Mouse (Mus musculus): Measurements from ENCODE around the gene Nptn.
"Not testable (repeated sequence)": the region's sequence is repeated elsewhere in the genome, so short reads cannot be mapped to it uniquely, and the experiment has no call there.

Nptn gene

DNA sequence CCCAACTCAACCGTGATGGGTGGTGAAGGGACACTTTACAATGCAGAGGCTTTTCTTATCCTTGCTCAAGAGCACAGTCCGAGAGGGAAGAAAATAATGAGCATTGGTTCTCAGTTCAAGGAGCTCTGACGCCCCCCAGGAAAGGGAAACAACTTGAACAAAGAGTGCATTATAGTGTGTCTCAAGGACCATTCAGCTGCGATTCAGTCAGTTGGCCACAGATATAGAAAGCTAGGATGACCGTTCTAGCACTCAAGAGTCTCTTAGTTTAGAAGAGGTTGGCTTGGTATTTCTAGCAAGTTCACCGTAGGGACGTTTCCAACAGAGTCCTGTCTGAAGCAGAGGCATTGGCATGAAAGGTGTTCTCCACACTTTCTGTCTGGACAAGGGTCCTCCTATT lies 25.4 kb upstream of the Nptn start:
- in situ Hi-C loops (cut with MboI; ENCODE audit: unreplicated experiment in 2 of 2) = loop anchor here in 1 of 2 experiments (25.0 kb wide), 1 partner anchor 1431 kb away; no protein-coding TSS in a partner anchor

DNA sequence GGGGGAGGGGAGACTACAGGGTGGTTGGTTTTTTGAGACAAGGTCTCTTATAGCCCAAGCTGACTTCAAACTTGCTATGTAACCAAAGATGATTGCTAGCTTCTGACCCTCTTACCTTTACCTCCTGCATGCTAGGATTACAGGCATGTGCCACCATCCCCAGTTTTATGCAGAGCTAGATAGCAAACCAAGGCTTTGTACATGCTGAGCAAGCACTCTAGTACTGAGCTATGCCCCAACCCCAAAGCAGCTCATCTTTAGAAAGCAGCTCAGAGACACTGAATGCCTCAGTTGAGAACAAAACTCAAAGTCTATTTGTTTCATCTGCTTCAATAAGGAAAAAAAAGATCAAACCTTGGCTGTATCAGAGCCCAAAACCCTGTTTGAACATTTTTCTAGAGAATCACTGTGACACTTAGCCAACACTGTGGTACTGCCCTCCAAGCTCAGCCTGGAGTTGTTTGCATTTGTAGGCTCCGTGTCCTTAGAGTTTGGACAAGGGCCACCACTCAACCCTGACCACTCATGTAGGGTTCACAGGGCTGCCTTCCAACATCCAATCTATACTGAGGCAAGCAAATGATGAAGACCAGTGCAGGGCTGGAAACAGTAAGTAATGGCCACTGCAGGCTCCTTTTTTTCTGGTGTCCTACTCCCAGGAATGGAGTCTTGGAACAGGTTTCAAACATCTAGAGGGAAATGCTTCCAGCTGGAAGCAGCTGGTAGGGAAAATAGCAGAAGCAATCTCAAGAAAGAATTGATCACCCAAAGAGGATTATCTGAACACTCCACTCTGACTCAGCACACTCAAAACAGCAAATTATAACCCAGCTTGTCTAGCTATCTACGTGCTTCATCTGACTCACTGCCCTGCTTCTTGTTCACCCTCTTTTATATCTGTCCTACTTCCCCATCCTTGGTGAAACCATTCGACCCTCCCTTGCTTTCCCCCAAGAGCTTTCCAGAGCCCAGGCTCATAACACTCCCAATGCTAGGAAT lies 24.3 kb upstream of the Nptn start:
- in situ Hi-C loops (cut with MboI; ENCODE audit: unreplicated experiment in 2 of 2) = loop anchor here in 1 of 2 experiments (25.0 kb wide), 1 partner anchor 1430 kb away; no protein-coding TSS in a partner anchor

DNA sequence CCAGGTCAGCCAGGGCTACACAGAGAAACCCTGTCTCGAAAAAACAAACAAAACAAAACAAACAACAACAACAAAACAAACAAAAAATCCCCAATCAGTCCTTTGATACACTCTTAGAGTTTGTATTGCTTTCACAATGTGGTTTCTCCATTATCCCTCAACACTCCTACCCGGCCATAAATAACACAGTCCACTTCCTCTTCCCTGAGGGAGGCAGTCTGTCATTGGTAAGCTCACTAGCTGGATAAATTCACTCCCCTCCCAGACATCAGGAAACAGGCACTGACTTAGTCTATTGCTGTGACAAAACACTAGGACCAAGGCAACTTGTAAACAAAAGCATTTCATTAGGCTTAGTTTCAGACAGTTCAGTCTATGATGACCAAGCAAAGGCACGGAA lies 21.8 kb upstream of the Nptn start:
- in situ Hi-C loops (cut with MboI; ENCODE audit: unreplicated experiment in 2 of 2) = loop anchor here in 1 of 2 experiments (25.0 kb wide), 1 partner anchor 1427 kb away; no protein-coding TSS in a partner anchor

DNA sequence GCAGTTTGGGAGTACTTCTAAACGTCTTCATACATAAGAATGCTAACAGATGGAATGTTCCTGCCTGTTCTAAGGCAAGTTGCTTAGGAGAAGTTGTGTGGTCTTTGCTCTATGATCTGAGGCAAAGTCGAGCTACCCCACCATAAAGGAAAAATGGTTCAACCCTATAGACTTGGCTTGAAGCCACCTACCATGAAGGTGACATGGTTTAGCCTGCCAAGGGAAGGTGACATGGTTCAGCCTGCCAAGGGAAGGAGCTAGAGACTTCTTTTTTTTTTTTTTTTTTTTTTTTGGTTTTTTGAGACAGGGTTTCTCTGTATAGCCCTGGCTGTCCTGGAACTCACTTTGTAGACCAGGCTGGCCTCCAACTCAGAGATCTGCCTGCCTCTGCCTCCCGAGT lies 16.1 kb upstream of the Nptn start:
- in situ Hi-C loops (cut with MboI; ENCODE audit: unreplicated experiment in 2 of 2) = loop anchor here in 1 of 2 experiments (25.0 kb wide), 1 partner anchor 1421 kb away; no protein-coding TSS in a partner anchor

DNA sequence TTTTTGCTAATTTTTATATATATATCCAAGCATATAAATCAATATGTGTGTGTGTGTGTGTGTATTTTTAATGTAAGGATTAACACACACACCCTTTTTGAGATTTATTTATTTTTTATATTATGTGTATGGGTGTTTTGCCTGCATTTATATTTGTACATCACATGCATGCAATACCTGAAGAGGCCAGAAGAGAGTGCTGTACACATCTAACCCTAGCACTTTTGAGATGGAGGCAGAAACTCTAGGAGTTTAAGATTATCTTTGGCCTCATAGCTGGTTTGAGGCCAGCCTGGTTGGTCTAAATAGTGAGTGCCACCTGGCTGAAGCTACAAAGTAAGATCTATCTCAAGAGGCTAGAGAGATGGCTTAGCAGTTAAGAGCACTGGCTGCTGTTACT lies 14.4 kb upstream of the Nptn start:
- in situ Hi-C loops (cut with MboI; ENCODE audit: unreplicated experiment in 2 of 2) = loop anchor here in 1 of 2 experiments (25.0 kb wide), 1 partner anchor 1420 kb away; no protein-coding TSS in a partner anchor

DNA sequence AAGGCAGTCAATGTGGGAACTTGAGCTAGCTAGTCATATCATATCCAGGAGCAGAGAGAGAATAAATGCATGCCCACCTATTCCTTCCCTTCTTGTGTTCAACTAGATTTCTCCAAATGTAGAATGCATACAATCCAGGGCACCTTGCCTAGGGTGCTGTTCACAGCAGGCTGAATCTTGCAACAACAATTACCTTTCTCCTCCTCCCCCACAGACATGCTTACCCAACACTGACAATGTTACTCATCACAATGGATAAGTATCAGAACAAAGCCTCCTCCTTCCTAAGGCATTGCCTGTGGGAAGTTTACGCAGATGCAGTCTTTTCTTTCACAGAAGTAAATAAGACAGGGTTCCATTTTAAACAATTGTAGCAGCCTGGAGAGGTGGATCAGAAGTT lies 11.0 kb upstream of the Nptn start:
- in situ Hi-C loops (cut with MboI; ENCODE audit: unreplicated experiment in 2 of 2) = loop anchor here in 1 of 2 experiments (10.0 to 25.0 kb wide), 3 partner anchors 304 to 1416 kb away; no protein-coding TSS in a partner anchor

DNA sequence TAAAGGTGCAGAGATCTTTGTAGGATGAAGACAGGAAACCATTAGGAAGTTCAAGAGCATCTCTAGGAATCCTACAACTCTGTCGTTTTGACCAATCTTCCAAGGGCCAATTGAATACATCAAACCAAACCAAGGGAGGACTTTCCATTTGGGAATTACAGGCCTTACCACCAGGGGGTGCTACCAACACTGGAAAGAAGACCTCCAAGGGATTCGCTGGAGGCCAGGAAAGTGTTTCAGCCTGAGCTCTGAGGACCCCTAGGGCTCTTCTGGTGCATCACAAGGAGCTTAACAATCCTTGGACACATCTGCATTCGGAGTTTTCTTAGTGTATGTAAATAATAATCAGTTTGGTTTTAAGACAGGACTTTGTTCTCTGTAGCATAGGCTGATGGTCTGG lies 3.4 kb upstream of the Nptn start:
- in situ Hi-C loops (cut with MboI; ENCODE audit: unreplicated experiment in 2 of 2) = loop anchor here (5.0 to 10.0 kb wide), 4 partner anchors 74 to 346 kb away; no protein-coding TSS in a partner anchor

DNA sequence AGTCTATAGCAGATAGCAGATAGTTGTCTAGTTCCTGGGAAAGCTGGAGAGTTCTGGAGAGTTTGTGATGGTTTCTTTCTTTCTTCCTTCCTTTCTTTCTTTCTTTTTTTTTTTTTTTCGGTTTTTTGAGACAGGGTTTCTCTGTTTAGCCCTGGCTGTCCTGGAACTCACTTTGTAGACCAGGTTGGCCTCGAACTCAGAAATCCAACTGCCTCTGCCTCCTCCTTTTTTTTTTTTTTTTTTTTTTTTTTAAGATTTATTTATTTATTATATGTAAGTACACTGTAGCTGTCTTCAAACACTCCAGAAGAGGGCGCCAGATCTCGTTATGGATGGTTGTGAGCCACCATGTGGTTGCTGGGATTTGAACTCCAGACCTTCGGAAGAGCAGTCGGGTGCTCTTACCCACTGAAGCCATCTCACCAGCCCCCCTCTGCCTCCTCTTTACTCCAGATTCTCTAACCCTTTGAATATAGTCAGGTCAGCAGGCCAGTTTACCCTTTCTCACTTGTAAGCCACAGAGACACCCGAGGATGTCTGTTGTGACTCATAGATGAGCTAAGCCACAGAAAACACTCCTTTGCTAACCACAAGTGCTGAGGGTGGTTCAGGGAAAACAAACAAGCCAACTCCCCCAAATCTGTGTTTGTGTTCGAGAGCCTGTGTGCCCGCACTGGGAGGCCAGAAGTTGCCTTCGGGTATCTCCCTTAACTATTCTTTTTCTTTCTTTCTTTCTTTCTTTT lies 1.4 kb upstream of the Nptn start:
- in situ Hi-C loops (cut with MboI; ENCODE audit: unreplicated experiment in 2 of 2) = not testable (repeated sequence)

DNA sequence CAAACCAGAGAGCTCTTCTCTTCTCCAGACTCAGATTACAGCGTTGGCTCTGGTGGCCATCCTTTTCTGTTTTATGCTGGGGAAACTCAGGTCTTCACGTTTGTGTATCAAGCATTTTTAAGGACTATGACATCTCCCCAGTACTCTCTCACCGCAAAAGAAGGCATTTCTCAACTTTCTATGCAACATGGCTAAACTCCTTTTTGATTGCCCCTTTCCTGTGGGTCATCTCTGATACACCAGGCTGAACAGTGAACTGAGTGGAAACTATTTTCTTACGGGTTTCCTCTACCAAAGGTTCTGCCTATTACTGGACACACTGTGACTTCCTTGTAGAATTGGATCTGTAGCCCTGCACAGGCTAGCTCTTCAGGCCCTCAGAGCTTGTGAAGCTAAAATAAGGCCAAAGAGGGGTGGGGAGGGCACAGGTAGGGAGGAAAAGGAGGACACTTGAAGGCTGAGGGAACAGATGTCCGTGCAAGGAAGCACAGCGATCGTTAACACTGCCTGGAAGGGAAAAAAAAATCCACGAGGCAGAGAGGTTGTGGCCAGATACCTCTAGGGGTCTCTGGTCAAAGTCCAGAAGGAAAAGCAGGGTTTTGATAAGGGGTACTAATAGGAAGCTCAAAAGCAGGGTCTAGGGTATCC lies 633 bp upstream of the Nptn start:
- in situ Hi-C loops (cut with MboI; ENCODE audit: unreplicated experiment in 2 of 2) = no loop called here

DNA sequence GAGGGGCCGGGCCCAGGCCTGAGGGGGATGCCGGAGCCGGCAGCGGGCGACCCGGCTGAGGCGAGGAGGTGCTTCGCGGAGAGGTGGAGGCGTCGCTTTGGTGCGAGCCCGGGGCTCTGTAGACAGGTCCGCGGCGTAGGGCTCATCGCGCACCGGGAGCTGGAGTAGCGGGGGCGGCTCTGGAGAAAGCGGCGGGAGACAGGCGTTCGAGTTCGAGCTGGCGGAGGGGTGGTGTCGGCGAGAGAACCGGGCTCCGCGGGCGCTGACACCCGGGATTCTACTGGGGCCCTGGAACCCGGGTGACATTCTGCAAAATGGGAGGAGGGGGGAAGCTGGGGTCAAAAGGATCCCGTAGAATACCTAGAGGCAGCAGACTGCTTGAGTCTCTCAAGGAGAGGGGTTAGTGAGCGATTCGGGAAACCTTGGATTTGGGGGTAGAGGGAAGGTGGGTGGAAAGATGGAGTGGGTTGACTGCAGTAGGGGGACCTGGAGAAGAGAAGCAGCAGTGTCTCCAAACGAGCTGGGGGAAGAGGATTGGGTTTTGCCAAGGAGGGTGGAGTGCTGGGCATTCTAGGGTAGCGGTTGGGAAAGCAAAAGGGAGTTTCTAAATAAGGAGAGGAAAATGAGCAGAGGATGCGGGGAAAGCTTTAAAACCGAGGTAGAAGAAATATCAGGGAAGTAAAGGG lies 684 bp downstream of the Nptn start:
- in situ Hi-C loops (cut with MboI; ENCODE audit: unreplicated experiment in 2 of 2) = no loop called here

DNA sequence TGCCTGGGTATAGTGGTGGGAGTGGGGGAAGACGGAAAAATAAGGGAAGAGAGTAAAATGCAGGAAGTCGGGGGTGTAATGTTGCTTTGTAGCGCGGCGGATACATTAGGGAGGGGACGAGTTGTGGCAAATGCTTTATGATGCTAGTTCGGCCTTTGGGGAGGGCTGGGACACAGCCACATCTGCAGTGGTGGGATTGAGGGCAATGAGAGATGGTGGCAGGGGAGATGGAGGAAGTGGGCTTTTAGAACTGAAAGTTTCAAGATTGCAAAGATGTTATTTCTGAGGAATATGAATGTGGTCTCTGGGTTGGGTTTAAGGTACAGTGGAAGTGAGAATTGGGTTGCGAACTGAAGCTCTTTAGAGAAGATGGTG lies 1.2 kb downstream of the Nptn start:
- in situ Hi-C loops (cut with MboI; ENCODE audit: unreplicated experiment in 2 of 2) = no loop called here

DNA sequence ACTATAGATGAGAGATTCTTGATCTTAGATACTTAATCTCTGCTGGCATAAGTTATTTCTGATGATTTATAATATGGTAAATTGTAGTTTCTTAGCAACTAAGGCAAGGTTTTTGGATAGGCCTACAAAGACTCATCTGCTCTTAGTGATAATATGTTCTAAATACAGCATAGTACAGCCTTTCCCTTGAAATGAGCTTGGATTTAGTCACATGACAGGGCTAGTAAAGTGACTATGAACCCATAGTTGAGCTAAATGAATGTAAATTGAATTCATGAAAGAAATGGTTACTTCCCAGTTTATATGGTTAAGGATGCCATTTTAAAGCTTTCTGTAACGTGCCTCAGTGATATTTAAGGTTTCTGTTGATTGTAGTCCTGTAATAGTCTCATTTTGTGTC lies 2.3 kb downstream of the Nptn start:
- in situ Hi-C loops (cut with MboI; ENCODE audit: unreplicated experiment in 2 of 2) = no loop called here

DNA sequence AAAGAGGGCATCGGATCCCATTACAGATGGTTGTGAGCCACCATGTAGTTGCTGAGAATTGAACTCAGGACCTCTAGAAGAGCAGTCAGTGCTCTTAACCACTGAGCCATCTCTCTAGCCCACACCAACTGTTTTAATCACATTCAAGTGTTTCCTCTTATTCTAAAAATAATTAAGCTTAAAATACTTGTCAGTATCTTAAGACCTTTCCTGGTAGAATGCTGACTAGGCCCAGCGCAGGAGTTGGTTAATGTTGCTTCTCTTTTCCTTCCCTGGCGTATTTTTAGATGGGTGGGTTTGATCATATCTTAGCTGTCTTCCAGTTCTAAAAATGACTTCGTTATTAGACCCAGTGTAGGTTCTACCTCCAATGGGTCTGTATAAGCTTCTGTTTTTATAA lies 6.6 kb downstream of the Nptn start:
- in situ Hi-C loops (cut with MboI; ENCODE audit: unreplicated experiment in 2 of 2) = no loop called here

DNA sequence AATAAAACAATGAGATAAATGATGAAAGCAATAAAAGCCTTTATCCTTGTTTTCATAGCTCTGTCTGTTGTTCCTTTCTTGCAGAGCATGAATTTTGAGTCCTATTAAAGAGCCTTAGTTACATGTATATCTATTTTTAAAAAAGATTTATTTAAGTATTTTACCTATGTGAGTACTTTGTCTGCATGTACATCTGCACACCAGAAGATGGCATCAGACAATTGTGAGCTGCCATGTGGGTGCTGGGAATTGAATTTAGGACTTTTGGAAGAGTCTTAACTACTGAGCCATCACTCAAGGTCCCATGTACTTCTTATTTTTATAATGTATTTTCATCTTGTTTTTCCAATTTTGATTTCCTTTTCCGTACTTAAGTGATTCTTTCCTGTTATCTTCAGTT lies 13.3 kb downstream of the Nptn start:
- in situ Hi-C loops (cut with MboI; ENCODE audit: unreplicated experiment in 2 of 2) = no loop called here

DNA sequence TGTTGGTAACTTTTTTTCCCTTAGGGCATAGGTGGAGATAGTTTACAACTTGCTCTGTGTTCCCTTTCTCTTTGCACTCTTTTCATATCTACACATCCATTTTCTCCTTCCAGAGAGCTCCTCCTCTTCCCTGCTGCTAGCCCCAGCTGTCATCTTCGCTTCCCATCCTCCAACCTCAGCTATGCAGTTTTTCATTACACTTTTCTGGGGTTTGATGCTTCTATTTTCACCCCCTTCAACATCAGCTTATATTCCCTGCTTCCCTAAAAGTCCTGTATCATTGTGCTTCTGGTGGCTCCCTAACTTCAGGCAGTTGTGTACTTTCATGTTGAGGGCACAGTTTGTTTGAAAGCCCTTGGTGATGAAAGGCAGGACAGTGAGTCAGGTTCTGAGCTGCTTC lies 31.8 kb downstream of the Nptn start:
- in situ Hi-C loops (cut with MboI; ENCODE audit: unreplicated experiment in 2 of 2) = no loop called here

DNA sequence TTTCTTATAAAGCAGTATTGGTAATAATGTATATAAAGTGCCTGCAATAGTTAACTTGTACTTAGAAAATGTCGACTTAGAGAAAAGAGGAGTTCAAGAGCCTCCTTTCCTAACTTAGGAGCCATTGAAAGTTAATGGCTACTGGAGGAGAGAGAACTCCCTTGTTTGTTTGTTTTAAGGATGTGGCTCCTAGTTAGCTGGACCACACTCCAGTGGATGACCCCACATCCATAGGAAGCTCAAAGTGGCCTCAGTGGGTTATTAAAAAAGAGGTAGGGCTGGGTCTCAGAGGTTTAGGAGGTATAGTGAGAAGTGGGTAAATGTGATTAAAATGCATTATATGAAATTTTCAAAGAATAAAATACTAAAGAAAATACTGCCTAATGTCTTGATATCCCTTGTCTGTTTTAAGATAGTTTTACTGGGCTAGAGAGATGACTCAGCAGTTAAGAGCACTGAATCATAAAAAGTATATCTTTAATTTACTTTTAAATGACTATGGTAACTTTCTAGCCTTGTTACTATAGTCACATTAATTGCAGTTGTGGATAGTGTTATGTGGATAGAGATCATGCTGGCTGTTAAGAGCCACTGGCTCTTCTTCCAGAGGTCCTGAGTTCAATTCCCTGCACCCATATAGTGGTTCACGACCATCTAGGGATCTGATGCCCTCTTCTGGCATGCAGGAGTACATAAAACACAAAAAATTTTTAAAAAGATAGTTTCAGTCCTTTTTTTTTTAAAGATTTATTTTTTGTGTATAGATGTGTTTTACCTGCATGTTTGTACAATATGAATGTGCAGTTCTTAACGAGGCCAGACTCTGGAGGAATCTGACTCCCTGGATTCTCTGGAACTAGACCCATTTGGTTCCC lies 33.3 kb downstream of the Nptn start:
- in situ Hi-C loops (cut with MboI; ENCODE audit: unreplicated experiment in 2 of 2) = no loop called here

DNA sequence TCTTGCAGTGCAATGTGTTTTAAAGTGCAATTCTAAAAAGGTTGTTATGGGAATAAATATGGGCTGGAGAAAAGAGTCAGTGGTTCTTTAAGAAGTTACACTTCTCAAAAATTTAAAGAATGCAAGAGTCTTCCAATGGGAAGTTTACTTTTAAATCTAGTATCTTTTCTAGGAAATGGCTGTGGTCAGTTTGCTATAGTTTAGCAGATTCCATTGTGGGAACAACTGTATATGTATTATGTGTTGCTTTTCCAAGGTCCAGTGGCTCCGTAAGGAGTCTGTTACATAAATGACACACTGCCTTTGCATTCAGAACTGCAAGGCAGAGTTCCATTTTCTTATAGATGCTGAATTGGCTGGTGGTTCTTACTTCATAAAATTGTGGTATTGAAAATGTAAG lies 41.0 kb downstream of the Nptn start:
- in situ Hi-C loops (cut with MboI; ENCODE audit: unreplicated experiment in 2 of 2) = no loop called here

DNA sequence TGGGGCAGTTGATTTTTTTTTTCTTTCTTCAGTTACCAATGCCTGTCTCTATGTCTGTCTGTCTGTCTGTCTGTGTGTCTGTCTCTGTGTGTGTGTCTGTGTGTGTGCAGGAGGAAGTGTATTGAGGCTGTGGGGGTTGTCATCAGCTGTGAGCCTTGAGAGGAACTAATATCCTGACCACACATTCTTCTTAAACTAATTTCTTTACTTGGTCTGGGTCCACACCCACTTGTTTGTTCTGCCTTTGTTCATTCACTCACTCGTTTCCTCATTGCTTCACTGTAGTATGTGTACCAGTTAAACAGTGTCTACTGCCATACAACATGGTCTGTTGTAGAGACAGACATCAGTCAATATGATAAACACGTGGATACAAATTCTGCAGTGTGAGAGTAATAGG lies 45.2 kb downstream of the Nptn start:
- in situ Hi-C loops (cut with MboI; ENCODE audit: unreplicated experiment in 2 of 2) = no loop called here

DNA sequence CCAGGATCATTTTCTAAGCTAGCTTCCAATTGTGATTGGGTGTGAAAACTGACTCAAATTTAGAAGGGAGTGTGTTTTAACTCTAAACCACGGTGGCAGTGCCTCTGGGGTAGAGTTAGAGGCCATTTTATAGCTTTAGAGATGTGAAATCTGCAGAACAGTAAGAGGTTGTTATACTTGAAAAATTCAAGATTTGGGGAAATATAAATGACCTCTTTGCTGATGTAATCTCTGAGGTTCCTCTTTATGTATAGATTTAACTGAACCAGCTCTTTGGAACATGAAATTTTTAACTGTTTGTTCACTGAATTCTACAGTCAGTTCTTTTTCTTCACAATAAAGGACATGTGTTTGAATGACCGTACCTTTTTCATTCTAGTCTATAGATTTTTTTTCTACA lies 48.4 kb downstream of the Nptn start:
- in situ Hi-C loops (cut with MboI; ENCODE audit: unreplicated experiment in 2 of 2) = no loop called here

Measured in v-Abl transformed pro-B cells (cell line).